Mouse (Mus musculus) liver, adult (tissue): Measurements from ENCODE around the gene Rufy3.

ENCODE experiments used
- GATA4 ChIP-seq: IDR thresholded peaks from 2 replicates; pipeline ENCODE4 v1.6.1; 2014; ENCODE audit warnings: mild to moderate bottlenecking, low read length; ENCODE audit not compliant: insufficient replicate concordance

Gene Rufy3

GRCm38 (mm10) chr5:88564501-88565147, at the start of gene Rufy3:
TSS of gene Rufy3 (plus strand) at chr5:88565040.
- TF ChIP-seq GATA4 = no peak

GRCm38 (mm10) chr5:88519232-88519631, 45.6 kb upstream of the Rufy3 start:
- TF ChIP-seq GATA4 = no peak

GRCm38 (mm10) chr5:88527657-88528056, 37.2 kb upstream of the Rufy3 start, which contains the start of gene Jchain:
TSS of gene Jchain (minus strand) at chr5:88527891.
- TF ChIP-seq GATA4 = no peak

GRCm38 (mm10) chr5:88530908-88531307, 33.9 kb upstream of the Rufy3 start:
- no peak for TF ChIP-seq GATA4

- TF ChIP-seq GATA4 = no peak
Observed at GRCm38 (mm10) chr5:88534697-88535096, 30.1 kb upstream of the Rufy3 start.

GRCm38 (mm10) chr5:88540845-88541244, 24.0 kb upstream of the Rufy3 start:
- TF ChIP-seq GATA4 = no peak

- no peak for TF ChIP-seq GATA4
Observed at GRCm38 (mm10) chr5:88542651-88543282, 22.1 kb upstream of the Rufy3 start.

GRCm38 (mm10) chr5:88545536-88545935, 19.3 kb upstream of the Rufy3 start:
- TF ChIP-seq GATA4 = no peak

GRCm38 (mm10) chr5:88553271-88554085, 11.4 kb upstream of the Rufy3 start:
- TF ChIP-seq GATA4 = no peak

GRCm38 (mm10) chr5:88554086-88554886, 10.6 kb upstream of the Rufy3 start, which contains the start of gene Utp3:
TSS of gene Utp3 (plus strand) at chr5:88554462.
- TF ChIP-seq GATA4 = peak; percentile 87; the same call in 1 of the 2 replicates

- TF ChIP-seq GATA4 = no peak
Observed at GRCm38 (mm10) chr5:88558991-88559390, 5.8 kb upstream of the Rufy3 start.

GRCm38 (mm10) chr5:88561080-88561814, 3.6 kb upstream of the Rufy3 start:
- no peak for TF ChIP-seq GATA4

- TF ChIP-seq GATA4 = no peak
Observed at GRCm38 (mm10) chr5:88562863-88563780, 1.7 kb upstream of the Rufy3 start.
